Mouse (Mus musculus): ENCODE measurements around the gene Xiap. TPM values are rescaled to one million over a fixed set of nuclear protein-coding genes. Genes with fewer than 3 reads are reported as not detected.
"Not testable (repeated sequence)": the region's sequence is repeated elsewhere in the genome, so short reads cannot be mapped to it uniquely, and the experiment has no call there.

The Xiap gene
- polyA plus RNA-seq (2016; fragmentation: Nextera tagmentation; extraction: Ambion mirVana), result 10.0 and 10.8 TPM in 2 replicates

DNA sequence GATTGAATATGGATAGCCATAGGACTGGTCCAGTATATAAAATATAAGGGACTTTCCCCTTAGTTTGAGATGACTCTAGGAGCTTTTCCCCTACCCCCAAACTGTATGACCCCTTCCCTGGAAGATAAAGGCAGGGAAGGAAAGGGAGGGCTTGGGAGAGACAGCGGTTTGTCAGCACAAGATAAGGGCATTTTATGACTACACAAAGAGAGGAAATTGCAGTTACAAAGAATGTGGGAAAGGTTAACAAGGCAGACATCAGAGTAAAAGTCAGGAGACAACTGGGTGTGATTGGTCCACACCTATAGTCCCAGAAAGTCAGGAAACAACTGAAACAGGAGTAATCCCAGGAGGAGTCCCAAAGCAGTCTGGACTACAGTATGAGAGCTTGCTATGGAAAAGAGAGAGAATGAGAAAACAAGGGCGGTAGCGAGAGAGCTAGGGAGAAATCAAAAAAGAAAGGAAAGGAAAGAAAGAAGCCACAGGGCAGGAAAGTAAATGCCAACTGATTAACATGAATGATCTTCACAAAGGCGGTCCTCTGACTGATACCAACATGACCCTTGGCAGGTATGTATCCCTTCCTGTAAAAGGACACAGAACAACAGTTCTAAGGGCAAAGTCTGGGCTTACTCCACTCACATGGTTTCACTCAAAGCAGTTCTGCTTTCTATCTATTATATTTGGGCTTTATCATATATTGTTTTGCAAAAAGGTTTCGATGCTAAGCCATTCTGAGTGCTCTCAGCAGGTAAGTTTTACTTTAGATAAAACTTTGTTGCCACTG lies at the start of gene Xiap:
TSS of gene Xiap (plus strand) at position 398 of the 787 bp plus-strand sequence.
- Histone ChIP-seq H3K36me3 (no peaks in the 10 kb centered on the region), H3K4me1 (no peaks in the 10 kb centered on the region), H3K9me3 (replicated peaks) (no peaks in the 10 kb centered on the region), H3K4me3 (no peak within 1 kb of the TSS), H3K27me3 (ENCODE audit: low read depth, poor library complexity, severe bottlenecking) (no peaks in the 10 kb centered on the region), H3K27ac (no peak within 1 kb of the TSS)
- WGBS, result 71% methylated on average over 5 of the region's 5 CpGs
- no peak for DNase-seq (ENCODE audit: low spot score)

DNA sequence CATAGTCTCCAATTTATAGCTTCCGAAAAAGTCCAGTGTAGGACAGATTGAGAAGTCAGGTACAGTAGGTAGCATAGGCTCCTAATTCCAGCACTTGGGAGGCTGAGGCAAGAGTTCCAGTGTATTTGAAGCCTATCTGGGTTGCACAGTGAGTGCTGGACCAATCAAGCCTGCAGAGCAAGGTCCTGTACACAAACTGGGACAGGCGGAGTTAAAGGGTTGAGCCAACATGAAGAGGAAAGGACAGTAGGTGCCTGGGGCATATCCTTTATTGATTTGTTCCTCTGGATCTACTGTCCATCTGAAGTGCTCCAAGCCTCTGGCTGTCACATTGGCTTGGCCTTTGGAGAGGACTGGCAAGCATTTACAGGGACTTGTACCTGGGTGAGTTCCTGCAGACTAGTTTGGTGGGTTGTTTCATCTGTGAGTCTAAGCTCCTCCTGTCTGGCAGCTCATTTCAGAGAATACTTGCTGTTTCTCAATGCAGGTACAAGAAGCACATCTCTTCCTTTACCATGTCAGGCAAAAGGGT lies 46.7 kb upstream of the Xiap start:
- no peak for DNase-seq (ENCODE audit: low spot score)
- WGBS, result 91% methylated on average over 2 of the region's 2 CpGs

DNA sequence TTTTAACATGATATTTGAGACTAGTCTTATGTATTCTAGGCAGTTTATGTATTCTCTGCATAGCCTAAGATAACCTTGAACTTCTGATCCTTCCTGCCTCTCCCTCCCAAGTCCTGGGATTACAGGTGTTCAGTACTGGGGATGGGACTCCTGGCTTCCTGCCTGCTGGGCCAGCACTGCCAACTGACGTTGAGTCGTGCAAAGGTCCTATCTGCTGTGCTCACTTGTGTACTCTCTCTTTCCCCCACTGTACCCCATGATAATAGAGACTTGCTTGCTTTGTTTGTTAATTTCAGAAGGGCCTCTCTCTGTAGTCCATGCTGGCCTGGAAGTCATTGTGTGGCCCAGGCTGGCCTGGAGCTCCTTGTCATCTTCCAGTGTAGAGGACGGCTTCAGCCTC lies 45.7 kb upstream of the Xiap start:
- WGBS, result 79% methylated on average over 3 of the region's 3 CpGs
- no peaks in the 10 kb centered on the region for H3K27me3 ChIP-seq (ENCODE audit: low read depth, poor library complexity, severe bottlenecking)
- H3K4me1 ChIP-seq, result no peaks in the 10 kb centered on the region
- no peak overlapping the region for H3K4me3 ChIP-seq
- no peaks in the 10 kb centered on the region for H3K36me3 ChIP-seq
- H3K27ac ChIP-seq, result no peak overlapping the region
- no peaks in the 10 kb centered on the region for H3K9me3 ChIP-seq (replicated peaks)
- DNase-seq (ENCODE audit: low spot score), result no peak

More for the DNA sequence above, 46.7 kb upstream of the Xiap start:
- Histone ChIP-seq H3K27ac (no peak overlapping the region), H3K9me3 (replicated peaks) (no peaks in the 10 kb centered on the region), H3K27me3 (ENCODE audit: low read depth, poor library complexity, severe bottlenecking) (no peaks in the 10 kb centered on the region), H3K4me3 (no peak overlapping the region), H3K4me1 (no peaks in the 10 kb centered on the region), H3K36me3 (no peaks in the 10 kb centered on the region)

DNA sequence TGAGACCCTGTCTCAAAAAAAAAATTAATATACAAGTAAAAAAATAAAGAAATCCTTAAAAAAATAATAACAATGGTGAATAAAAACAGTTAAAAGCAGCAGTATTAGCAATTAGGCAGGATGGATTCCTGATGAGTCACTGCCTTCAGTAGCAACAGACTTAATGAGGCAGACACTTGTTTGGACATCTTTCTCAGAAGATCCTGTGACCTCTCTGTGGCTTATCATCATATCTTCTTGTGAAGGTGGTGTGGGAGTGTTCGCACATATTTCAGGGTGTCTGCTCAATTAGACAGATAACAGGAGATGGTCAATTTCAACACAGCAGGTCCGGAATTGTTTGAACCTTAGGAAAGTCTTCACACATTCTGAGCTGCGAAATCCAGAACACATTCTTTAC lies 45.0 kb upstream of the Xiap start:
- Histone ChIP-seq H3K4me3 (no peak overlapping the region), H3K9me3 (replicated peaks) (no peaks in the 10 kb centered on the region), H3K27me3 (ENCODE audit: low read depth, poor library complexity, severe bottlenecking) (no peaks in the 10 kb centered on the region), H3K4me1 (no peaks in the 10 kb centered on the region), H3K36me3 (no peaks in the 10 kb centered on the region), H3K27ac (no peak overlapping the region)
- DNase-seq (ENCODE audit: low spot score), result no peak
- WGBS, result 91% methylated on average over 3 of the region's 3 CpGs

DNA sequence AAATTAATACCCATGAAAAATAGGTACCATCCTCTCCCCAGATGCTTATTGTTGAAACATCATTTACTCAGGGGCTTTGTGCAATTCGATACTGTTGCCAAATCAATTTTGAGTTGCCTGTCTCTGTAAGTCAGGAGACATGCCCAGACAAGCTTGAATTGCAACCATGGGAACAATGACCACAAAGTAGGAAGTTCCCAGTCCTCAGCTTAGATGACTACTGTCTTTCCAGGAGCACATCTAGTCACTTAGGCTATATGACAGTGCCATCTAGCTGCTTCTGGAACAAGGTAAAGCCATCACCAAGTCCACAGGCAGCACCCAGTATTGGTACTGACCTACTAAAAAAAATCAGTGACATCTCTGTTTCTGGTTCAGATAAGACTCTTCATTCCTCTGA lies 41.4 kb upstream of the Xiap start:
- Histone ChIP-seq H3K4me1 (no peaks in the 10 kb centered on the region), H3K4me3 (no peak overlapping the region), H3K36me3 (no peaks in the 10 kb centered on the region), H3K27ac (no peak overlapping the region), H3K27me3 (ENCODE audit: low read depth, poor library complexity, severe bottlenecking) (no peaks in the 10 kb centered on the region), H3K9me3 (replicated peaks) (no peaks in the 10 kb centered on the region)
- WGBS, result 72% methylated on average over 1 of the region's 1 CpGs
- DNase-seq (ENCODE audit: low spot score), result no peak

DNA sequence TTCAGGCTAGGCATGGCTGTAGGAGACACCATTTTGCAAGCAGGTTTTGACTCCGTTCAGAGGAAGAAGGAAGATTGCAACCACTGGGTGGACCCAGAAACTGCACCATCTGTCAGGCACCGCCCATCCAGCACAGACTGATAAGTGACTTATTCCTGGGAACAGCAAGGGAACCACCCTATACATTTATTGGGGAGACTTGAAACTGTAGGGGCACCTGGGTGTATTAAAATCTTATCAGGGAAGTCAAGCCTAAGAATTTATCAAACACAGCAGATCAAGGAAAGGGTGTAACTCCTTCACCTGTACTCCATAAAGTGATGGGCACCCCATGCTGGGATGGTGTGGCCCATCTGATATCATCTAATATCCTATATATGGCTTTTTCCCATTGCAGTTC lies 40.0 kb upstream of the Xiap start:
- Histone ChIP-seq H3K9me3 (replicated peaks) (no peaks in the 10 kb centered on the region), H3K4me1 (no peaks in the 10 kb centered on the region), H3K36me3 (no peaks in the 10 kb centered on the region), H3K4me3 (no peak overlapping the region), H3K27ac (no peak overlapping the region), H3K27me3 (ENCODE audit: low read depth, poor library complexity, severe bottlenecking) (no peaks in the 10 kb centered on the region)
- no peak for DNase-seq (ENCODE audit: low spot score)
- 95% methylated on average over 2 of the region's 2 CpGs for WGBS

DNA sequence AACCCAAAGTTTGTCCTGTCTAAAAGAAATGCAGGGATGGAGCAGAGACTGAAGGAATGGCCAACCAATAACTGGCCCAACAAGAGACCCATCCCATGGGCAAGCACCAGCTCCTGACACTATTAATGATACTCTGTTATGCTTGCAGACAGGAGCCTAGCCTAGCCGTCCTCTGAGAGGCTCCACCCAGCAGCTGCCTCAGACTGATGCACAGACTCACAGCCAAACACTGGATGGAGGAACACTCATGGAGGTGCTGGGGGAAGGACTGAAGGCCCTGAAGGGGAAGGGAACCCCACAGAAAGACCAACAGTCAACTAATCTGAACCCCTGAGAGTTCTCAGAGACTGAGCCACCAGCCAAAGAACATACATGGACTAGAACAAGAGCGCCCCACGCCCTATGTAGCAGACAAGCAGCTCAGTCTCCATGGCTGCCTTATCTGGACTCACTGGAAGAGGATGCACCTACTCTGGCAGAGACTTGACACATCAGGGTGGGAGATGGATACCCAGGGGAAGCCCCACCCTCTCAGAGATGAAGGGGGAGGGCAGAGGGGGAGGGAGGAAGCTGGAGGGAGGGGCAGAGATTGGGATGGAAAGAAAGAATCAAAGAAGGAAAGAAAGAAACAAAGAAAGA lies 33.6 kb upstream of the Xiap start:
- DNase-seq (ENCODE audit: low spot score); H3K27me3 ChIP-seq (ENCODE audit: low read depth, poor library complexity, severe bottlenecking); H3K9me3 ChIP-seq (replicated peaks); H3K4me1 ChIP-seq; H3K36me3 ChIP-seq; H3K4me3 ChIP-seq; H3K27ac ChIP-seq: not testable (repeated sequence)
- WGBS, result 100% methylated on average over 2 of the region's 3 CpGs

DNA sequence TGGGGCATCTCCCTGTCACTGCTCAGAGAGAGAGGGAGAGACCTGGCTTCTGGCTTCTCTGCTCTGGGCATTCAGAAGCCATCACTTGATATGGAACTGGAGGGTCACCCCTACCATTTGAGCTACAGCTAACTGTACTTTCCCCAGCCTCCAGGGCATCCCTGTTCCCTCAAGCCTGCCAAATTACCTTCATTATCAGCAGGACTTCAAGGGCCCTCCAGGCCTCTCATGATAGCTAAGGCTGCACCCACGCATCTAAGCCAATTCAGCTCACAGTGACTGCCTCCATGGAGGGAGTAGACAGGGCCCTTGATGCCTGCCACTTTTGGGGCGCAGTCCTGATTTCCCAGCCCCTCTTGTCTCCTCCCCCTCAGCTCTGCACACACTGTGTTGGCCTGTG lies 32.5 kb upstream of the Xiap start:
- not testable (repeated sequence) for H3K4me3 ChIP-seq; DNase-seq (ENCODE audit: low spot score); H3K9me3 ChIP-seq (replicated peaks); H3K4me1 ChIP-seq; H3K27me3 ChIP-seq (ENCODE audit: low read depth, poor library complexity, severe bottlenecking); H3K36me3 ChIP-seq; H3K27ac ChIP-seq
- 74% methylated on average over 2 of the region's 2 CpGs for WGBS

DNA sequence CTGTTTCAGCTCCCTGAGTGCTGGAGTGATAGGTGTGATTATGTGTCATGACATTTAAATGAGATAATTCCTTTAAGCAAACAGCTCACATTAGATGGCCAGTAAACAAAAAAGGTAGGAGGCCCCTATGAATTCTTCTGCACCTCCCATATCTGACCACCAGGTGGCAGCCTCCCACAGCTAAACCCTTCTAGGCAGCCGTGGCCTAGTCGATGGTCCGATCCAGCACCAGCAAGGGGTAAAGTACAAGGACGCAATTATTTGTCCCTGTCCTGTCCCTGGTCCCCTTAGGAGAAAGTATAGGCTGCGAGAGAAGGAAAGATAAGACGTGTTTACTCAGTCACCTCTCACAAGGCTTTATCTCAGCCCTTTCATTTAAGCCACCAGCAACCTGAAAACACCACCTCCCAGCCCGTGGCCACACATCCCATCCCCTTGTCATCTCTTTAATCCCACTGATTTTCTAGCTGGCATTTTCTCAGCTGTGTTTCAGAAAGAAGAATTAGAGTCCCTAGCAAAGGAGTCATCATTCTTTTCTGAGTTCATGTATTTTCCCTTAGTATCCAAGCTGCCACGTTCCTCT lies 26.3 kb upstream of the Xiap start:
- H3K4me3 ChIP-seq, result no peak overlapping the region
- H3K36me3 ChIP-seq, result no peaks in the 10 kb centered on the region
- H3K4me1 ChIP-seq, result no peaks in the 10 kb centered on the region
- DNase-seq (ENCODE audit: low spot score), result peak; percentile 72
- H3K27ac ChIP-seq, result no peak overlapping the region
- H3K9me3 ChIP-seq (replicated peaks), result no peaks in the 10 kb centered on the region
- WGBS, result 39% methylated on average over 8 of the region's 8 CpGs
- no peaks in the 10 kb centered on the region for H3K27me3 ChIP-seq (ENCODE audit: low read depth, poor library complexity, severe bottlenecking)

DNA sequence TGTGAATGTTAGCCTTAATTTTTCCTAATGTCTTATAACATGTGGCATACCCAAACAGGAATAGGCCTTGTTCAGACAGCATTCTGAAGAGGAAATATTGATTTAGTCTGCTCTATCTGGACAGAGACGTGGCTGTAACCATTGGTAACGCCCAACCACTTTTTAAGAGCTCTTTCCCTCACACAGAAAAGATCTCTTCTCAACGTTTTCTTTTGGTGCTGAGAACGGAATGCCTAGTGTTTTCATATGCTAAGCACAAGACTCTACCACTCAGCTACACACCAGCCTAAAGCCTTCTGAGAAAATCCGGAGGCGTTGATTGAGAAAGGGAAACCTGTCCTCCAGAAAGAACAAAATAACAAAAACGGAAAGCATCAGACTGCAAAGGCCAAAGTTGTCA lies 25.6 kb upstream of the Xiap start:
- whole genome bisulfite sequencing, result 86% methylated on average over 7 of the region's 7 CpGs
- Histone ChIP-seq H3K4me3 (no peak overlapping the region), H3K36me3 (no peaks in the 10 kb centered on the region), H3K4me1 (no peaks in the 10 kb centered on the region), H3K27me3 (ENCODE audit: low read depth, poor library complexity, severe bottlenecking) (no peaks in the 10 kb centered on the region), H3K27ac (no peak overlapping the region), H3K9me3 (replicated peaks) (no peaks in the 10 kb centered on the region)
- no peak for DNase-seq (ENCODE audit: low spot score)

DNA sequence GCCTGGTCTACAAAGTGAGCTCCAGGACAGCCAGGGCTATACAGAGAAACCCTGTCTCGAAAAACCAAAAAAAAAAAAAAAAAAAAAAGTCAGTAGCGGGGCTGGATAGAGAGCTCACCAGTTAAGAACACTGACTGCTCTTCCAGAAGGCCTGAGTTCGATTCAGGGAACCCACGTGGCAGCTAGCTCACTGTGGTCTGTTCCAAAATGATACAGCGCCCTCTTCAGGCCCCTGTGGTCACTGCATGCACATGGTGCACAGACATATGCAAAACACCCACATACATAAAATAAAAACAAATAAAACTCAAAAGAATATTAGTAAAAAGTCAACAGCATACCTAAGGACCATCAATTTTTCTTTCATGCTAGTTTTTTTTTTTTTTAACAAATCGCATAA lies 20.0 kb upstream of the Xiap start:
- H3K4me1 ChIP-seq, result no peaks in the 10 kb centered on the region
- no peaks in the 10 kb centered on the region for H3K36me3 ChIP-seq
- H3K27ac ChIP-seq, result no peak overlapping the region
- 81% methylated on average over 5 of the region's 6 CpGs for WGBS
- no peak for DNase-seq (ENCODE audit: low spot score)
- H3K27me3 ChIP-seq (ENCODE audit: low read depth, poor library complexity, severe bottlenecking), result no peaks in the 10 kb centered on the region
- H3K9me3 ChIP-seq (replicated peaks), result no peaks in the 10 kb centered on the region
- H3K4me3 ChIP-seq, result no peak overlapping the region

DNA sequence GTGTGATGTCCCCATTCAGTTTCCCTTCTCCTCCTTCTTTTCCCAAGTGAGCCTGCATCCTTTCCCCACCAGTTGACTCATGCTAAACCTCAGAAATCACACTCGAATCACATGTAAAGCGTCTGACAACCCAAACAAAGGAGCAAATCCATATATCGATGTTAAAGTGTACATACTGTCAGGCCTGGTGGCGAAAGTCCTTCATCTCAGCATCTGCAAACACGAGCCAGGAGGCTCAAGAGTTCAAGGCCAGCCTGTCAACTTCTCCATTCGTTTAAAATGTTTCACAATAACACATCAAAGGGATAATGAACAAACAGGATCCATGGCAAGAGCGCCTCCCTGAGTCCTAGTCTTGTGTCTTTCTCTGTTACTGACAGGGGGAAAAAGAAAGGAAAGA lies 14.5 kb upstream of the Xiap start:
- Histone ChIP-seq H3K27ac (no peak overlapping the region), H3K27me3 (ENCODE audit: low read depth, poor library complexity, severe bottlenecking) (no peaks in the 10 kb centered on the region), H3K36me3 (no peaks in the 10 kb centered on the region), H3K4me3 (no peak overlapping the region), H3K9me3 (replicated peaks) (no peaks in the 10 kb centered on the region), H3K4me1 (no peaks in the 10 kb centered on the region)
- DNase-seq (ENCODE audit: low spot score), result no peak
- 86% methylated on average over 7 of the region's 7 CpGs for WGBS

Data from limb, embryonic 10.5 days (tissue).